Mouse (Mus musculus): Measurements from ENCODE around the gene 1700013H16Rik.
"Not testable (repeated sequence)": the region's sequence is repeated elsewhere in the genome, so short reads cannot be mapped to it uniquely, and the experiment has no call there.

Gene 1700013H16Rik

DNA sequence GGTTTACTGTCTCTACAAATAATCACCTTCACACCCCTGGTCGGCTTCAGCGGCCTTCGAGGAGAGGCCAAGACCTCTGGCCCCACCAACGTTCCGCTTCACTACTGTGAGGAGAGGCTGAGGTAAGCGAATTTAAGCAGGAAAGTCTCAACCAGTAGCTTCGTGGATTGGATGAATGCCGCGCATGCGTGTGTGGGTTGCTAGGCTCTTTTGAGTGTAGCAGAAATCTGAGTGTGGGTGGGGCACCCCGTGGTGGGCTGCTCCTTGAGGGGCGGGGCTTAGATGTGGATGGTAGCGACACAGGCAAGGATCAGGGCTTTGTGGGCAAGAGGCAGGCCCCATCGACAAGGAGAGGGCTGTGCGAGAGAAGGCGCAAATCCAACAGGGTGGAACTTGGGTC lies at the start of gene 1700013H16Rik:
1700013H16Rik (minus strand) TSS at position 96 of the 400 bp plus-strand sequence.
- no peak for DNase-seq (ENCODE audit: low spot score)

DNA sequence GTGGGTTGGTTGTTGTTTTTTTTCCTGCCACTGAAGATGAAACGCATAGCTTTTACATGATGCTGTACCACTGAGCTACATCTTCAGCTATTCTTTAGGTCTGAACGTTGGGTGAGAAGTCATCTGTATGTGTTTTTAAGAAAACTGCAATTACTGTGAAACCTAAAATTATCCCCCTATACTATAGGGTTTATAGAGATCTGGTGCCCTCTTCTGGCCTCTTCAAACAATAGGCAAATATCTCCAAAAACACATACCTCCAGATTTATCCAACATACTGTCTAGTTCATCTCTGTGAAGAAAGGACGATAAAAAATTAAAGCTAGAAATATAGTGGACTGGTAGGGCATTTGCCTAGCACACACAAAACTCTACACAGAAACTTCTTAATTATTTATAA lies 41.4 kb upstream of the 1700013H16Rik start:
- no peak for DNase-seq (ENCODE audit: low spot score)

DNA sequence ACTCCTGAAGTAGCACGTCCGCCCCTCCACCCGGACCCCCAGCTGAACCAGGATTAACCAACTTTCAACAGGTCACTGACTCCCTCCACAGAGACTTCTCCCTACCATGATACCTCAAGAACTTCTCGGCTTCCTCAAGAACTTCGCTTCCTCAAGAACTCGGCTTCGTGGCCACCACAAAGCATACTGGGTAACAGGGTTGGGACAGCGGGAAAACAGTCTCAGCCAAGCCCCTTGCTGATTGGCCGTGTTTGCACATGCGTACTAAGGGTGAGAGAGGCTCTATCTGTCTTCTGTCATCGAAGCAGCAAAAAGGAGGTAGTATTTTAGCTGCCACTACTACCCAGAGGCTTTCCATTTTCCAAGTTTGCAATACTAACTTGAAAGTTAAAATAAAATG lies 39.9 kb upstream of the 1700013H16Rik start, which contains the start of gene Xlr:
Xlr (minus strand) TSS at position 188 of the 400 bp plus-strand sequence.
- not testable (repeated sequence) for DNase-seq (ENCODE audit: low spot score)

DNA sequence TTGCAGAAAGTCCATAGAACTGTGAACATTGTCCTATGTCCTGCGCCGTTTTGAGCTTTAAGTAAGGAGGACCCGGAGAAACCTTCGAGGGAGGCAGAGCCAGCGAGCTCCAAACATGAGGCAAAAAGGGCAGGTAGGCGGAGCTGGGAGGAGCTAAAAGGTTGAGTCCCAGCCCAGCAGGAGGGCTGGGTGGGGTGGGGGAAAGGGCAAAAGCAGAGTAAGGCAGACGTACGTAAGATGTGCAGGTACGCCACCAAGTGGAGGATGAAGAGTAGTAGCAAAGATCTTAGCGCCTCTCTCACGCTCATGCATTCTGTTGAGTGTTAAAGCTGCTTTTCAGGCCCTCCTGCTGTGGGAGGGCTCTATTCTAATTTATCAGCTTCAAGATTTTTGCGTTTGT lies 18.6 kb upstream of the 1700013H16Rik start, which contains the start of gene Zfp36l3:
Zfp36l3 (minus strand) TSS at position 119 of the 400 bp plus-strand sequence.
- no peak for DNase-seq (ENCODE audit: low spot score)

DNA sequence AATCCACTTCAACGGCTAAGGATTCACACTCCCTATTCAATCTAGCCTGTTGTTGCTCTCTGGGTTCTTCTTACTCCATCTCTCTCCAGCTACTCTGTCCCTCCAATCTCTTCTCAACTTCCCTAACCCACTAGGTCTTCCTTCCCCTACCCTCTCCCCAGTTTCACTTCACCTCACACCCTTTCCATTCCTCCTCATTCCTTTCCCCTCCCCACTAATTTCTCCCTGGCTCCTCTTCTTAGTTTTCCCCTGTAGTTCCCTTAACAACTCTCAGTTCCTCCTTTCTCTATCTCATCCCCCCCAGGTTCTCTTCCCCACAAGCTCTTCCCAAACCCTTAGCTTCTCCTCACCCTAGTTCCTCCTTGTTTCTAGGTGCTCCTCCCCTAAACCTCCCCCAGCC lies 4.8 kb downstream of the 1700013H16Rik start:
- no peak for DNase-seq (ENCODE audit: low spot score)

DNA sequence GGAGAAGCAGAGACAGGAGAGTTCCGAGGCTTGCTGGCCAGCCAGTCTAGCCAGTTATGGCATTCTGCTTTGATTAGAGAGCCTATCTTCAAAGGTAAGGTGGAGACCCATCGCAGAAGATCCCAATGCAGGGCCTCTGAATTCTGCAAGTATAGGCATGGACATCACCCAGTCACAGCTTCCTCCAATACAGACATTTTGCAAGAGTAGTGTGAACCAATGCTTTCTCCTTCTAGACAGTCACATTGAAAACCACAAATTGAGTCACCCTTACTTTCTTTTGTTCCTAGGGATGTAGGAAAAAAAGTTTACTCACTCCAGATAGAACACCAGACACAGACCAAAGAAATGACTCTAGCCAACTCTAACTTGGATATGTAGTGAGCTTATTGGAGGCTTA lies 28.7 kb downstream of the 1700013H16Rik start:
- no peak for DNase-seq (ENCODE audit: low spot score)

DNA sequence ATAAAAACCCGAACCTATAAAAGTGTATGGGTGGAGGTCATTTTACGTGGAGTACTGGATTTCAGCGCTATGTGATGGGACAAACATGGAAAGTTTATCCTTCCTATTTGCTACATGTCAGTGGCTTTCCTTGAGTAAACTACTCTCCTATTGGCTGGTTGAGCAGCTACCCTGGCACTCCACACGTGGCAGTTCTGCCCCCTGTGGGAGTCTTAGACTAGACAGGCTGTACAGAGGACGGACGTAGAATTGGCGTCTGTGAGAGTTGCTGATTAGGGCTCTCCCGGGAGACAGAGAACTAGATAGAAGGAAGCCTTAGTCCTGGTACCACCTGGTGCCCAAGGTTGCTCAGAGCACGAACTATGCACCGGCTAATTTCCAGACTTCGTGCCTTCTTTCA lies 33.0 kb downstream of the 1700013H16Rik start, which contains the start of gene 4930502E18Rik:
4930502E18Rik (plus strand) TSS at position 231 of the 400 bp plus-strand sequence.
- no peak for DNase-seq (ENCODE audit: low spot score)

DNA sequence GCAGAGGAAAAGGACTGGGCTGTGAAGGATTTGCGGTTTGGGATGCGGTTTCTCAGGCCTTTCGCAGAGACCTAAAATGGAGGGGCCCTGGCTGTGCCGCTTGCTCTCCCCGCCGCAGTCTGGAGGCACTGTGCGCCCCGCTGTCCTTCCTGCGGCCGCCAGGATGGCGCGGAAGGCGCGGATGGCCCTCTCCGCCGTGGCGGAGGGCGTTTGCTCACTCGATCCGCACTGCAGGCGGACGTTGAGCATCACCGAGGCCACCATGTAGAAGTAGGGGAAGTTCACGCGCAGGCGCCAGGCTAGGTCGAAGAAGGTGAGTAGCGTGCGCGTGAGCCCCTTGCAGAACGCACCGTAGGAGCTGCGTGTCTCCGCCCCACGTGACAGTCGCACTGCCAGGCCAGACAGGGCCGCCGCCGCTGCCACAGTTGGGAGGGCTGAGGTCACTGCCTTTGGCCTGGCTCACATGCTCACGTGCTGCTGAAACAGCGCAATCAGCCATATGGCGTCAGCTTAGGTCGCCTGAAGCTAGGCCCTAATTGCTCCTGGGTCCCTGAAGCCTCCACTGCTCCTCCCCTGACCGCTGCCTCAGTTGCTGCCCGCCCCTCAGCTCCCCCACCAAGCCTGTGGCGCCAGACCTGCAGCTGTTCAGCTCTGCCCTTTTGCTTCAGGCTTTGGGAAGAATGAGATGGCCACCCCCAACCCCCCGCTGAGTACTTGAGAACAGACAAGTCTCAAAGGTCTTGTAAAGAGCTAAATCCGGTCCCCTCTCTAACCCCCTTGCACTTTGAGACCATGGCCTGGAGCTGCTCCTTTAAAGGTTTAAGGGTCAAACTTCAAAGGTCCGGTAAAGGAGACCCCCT lies 41.1 kb downstream of the 1700013H16Rik start:
- no peak for DNase-seq (ENCODE audit: low spot score)

DNA sequence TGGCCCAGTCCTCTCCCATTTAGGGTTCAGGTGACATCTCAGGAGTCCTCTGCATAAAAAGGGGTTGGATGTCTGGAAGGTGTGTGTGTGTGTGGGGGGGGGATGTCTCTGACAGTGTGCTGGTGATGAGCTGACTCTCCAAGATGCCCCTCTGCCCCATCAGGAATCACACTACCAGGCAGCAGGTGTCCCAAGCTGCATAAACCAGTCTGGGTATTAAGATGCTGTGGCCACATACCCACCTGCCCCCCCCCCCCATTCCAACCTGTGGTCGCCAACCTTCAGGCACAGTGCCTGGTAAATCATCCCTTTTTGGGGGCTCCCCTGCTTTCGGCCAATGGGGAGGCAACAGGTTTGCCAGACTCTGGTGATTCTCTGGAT lies 41.7 kb downstream of the 1700013H16Rik start:
- no peak for DNase-seq (ENCODE audit: low spot score)

DNA sequence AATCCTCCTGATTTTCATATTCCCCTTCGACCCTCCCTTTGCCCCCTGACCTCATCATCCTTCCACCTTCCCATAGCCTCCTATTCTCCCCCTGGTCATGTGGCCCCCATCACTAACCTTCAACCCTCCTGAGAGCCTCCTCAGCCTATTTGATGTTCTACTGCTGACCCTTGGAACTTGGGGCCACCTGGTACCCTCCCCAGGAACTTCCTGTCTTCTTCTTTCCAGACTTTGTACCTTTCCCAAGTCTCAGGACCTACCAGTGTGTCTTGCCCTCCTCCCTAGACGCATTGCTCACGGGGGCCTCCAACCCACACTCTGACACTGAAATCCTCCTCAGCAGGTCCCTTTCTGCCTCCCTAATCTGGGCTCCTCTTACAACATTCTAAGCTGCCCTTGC lies 55.0 kb downstream of the 1700013H16Rik start:
- no peak for DNase-seq (ENCODE audit: low spot score)

DNA sequence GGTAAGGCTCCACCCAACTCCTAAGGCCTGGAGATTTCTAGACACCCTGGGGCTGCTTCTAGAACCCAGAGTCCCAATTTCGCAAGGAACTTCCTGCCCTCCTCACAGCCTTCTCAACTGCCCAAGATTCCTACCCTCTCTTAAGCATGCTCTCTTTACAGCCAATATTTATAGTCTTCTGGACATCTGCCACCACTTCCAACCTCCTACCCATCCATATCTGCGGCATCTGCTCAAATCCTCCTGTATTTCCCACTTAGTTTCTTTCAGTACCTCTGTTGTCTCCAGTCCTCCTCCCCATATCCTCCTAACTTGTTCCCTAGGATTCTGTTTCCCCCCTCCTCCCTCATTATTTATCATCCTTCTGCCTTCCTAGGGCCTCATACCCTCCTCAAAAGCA lies 58.4 kb downstream of the 1700013H16Rik start:
- DNase-seq (ENCODE audit: low spot score): no peak

DNA sequence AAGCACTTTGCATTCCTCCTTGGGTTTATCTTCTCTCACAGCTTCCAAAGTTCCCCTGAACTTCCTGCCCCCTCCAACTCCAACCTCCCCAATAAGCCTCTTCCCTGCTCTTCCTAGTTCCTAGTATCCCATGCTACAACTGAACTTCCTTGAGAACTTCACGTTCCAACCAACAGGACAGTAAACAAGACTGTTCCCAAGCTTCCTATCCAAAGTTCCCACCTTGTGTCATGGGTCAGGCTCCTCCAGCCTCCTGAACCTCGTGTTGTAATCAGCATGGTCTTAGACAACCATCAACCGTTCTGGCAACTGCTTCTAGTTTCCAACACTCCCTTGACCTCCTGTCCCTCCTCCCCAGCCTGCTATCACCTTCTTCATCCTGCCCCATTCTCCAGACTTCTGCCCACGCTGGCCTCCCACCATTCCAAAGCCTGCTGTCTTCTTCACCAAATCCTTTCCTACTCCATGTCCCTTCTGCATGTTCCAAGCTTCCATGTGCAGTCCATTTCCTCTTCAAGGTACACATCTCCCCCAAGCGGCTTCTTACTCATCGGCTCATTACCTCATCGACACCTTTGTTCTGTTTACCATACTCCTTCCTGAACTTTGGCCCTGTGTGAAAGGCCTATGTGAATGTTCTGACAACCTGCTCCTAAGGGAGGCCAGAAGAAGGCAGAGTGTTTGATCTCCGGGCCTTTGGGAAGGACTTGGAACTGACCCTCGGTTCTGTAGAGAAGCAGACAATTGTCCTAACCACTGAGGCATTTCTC lies 63.4 kb downstream of the 1700013H16Rik start:
- no peak for DNase-seq (ENCODE audit: low spot score)

DNA sequence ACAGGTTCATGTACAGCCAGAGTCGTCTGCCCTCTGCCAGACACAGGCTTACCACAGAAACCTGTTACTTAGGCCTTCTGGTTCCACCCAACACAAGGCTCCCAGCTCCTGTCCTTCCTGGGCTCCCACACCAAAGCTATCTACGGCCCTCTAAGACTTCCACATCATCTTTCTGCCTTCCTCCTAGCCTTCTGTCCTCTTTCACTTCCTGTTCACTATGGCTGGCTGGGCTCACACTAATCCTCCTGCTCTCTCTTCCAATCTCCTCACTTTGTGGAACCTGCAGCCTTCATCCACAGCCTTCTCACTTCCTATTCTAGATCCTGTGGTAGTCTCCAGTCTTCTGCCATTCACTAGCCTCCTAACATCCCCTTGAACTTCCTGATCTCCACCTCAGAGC lies 64.5 kb downstream of the 1700013H16Rik start:
- no peak for DNase-seq (ENCODE audit: low spot score)

All from c-Kit-positive CD71-positive TER-119-positive erythroid progenitor cells, embryonic 14.5 days (primary cell).